Mouse (Mus musculus): ENCODE results near the gene Tmod3. TPM values are rescaled to one million over a fixed set of nuclear protein-coding genes. Genes with fewer than 3 reads are reported as not detected.
"Not testable (repeated sequence)": the region's sequence is repeated elsewhere in the genome, so short reads cannot be mapped to it uniquely, and the experiment has no call there.

Tmod3 gene
- total RNA-seq, 2 experiments from 2014 or later: 85.9 to 86.1 TPM

- intact Hi-C loops (cut with DNase I): loop anchor here (2.0 to 10.0 kb wide), 2 partner anchors 155 to 231 kb away; no protein-coding TSS in a partner anchor
- DNase-seq: peak; percentile 25 to 50
Measured at GRCm38 (mm10) chr9:75515464-75516113, 43.9 kb downstream of the Tmod3 start.

GRCm38 (mm10) chr9:75511236-75511939 is 48.1 kb downstream of the Tmod3 start:
- DNase-seq: no peak
- intact Hi-C loops (cut with DNase I): loop anchor here (10.0 kb wide), 1 partner anchor 227 kb away; no protein-coding TSS in a partner anchor

- intact Hi-C loops (cut with DNase I): no loop called here
- no peak for DNase-seq
Measured at GRCm38 (mm10) chr9:75504311-75504710, 55.1 kb downstream of the Tmod3 start.

GRCm38 (mm10) chr9:75498571-75498970 is 60.9 kb downstream of the Tmod3 start:
- no peak for DNase-seq
- intact Hi-C loops (cut with DNase I): no loop called here

- intact Hi-C loops (cut with DNase I): no loop called here
- DNase-seq: no peak
Measured at GRCm38 (mm10) chr9:75495945-75496344, 63.5 kb downstream of the Tmod3 start.

GRCm38 (mm10) chr9:75494407-75495005 is 65.0 kb downstream of the Tmod3 start:
- intact Hi-C loops (cut with DNase I): no loop called here
- DNase-seq: no peak

- intact Hi-C loops (cut with DNase I); DNase-seq: not testable (repeated sequence)
Measured at GRCm38 (mm10) chr9:75488255-75488654, 71.2 kb downstream of the Tmod3 start.

GRCm38 (mm10) chr9:75485231-75485630 is 74.2 kb downstream of the Tmod3 start:
- intact Hi-C loops (cut with DNase I): no loop called here
- DNase-seq: no peak

GRCm38 (mm10) chr9:75480536-75481075 is 78.9 kb downstream of the Tmod3 start:
- DNase-seq: no peak
- intact Hi-C loops (cut with DNase I): no loop called here

GRCm38 (mm10) chr9:75479106-75479725 is 80.2 kb downstream of the Tmod3 start:
- no peak for DNase-seq
- intact Hi-C loops (cut with DNase I): no loop called here

GRCm38 (mm10) chr9:75477212-75477611 is 82.2 kb downstream of the Tmod3 start:
- DNase-seq: no peak
- intact Hi-C loops (cut with DNase I): no loop called here

GRCm38 (mm10) chr9:75468297-75468696 is 91.2 kb downstream of the Tmod3 start:
- peak; percentile 8 to 12 for DNase-seq
- intact Hi-C loops (cut with DNase I): loop anchor here (5.0 kb wide), 1 partner anchor 114 kb away; no protein-coding TSS in a partner anchor

GRCm38 (mm10) chr9:75467581-75467980 is 91.9 kb downstream of the Tmod3 start:
- DNase-seq: no peak
- intact Hi-C loops (cut with DNase I): loop anchor here (5.0 kb wide), 1 partner anchor 115 kb away; no protein-coding TSS in a partner anchor

GRCm38 (mm10) chr9:75466641-75467040 is 92.8 kb downstream of the Tmod3 start:
- DNase-seq: no peak
- intact Hi-C loops (cut with DNase I): loop anchor here (5.0 kb wide), 1 partner anchor 116 kb away; no protein-coding TSS in a partner anchor

GRCm38 (mm10) chr9:75465856-75466255 is 93.6 kb downstream of the Tmod3 start:
- intact Hi-C loops (cut with DNase I): loop anchor here (5.0 kb wide), 1 partner anchor 116 kb away; no protein-coding TSS in a partner anchor
- DNase-seq: no peak

GRCm38 (mm10) chr9:75463050-75463660 is 96.3 kb downstream of the Tmod3 start:
- no peak for DNase-seq
- intact Hi-C loops (cut with DNase I): no loop called here

GRCm38 (mm10) chr9:75455684-75456083 is 103.8 kb downstream of the Tmod3 start:
- intact Hi-C loops (cut with DNase I): no loop called here
- no peak for DNase-seq

- DNase-seq: no peak
- intact Hi-C loops (cut with DNase I): no loop called here
Measured at GRCm38 (mm10) chr9:75453994-75454393, 105.5 kb downstream of the Tmod3 start.

GRCm38 (mm10) chr9:75448021-75448420 is 111.4 kb downstream of the Tmod3 start:
- intact Hi-C loops (cut with DNase I): no loop called here
- DNase-seq: no peak
